Mouse (Mus musculus): ENCODE results near the gene Tmem63a. TPM values are rescaled to one million over a fixed set of nuclear protein-coding genes. Genes with fewer than 3 reads are reported as not detected.
A peak's percentile ranks its signal among the peaks of the same experiment; 100 is the strongest.

The Tmem63a gene
- polyA plus RNA-seq, 1 experiment from 2014 or later = 11.8 TPM

DNA sequence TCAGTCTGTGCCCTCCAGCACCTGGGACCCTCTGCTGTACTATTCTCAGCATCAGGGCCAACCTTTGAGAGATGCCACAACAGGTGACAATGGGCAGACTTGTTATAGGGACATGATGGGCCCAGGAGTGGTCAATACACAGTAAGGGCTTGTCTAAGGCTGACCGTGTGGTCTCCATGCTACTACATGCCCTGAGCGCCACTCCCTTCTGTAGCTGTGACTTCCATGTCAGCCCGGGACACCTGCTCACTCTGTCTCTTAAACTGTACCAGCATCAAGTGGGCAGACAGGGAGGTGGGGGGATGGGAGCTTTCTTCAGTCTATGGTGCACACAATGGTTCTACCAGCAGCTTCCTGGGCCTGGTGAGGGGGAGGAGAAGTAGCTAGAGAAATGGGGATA is 59.1 kb downstream of the Tmem63a start:
- WGBS = 89% methylated on average over 3 of the region's 3 CpGs
- Histone ChIP-seq H3K4me3 (ENCODE audit: low read length) (no peak overlapping the region), H3K27me3 (ENCODE audit: insufficient read depth, low read length) (no peaks in the 10 kb centered on the region), H3K4me2 (replicated peaks; ENCODE audit: low read depth, low read length) (no peak overlapping the region), H3K9ac (replicated peaks; ENCODE audit: low read length) (no peak overlapping the region), H3K27ac (ENCODE audit: low read length) (no peak overlapping the region), H3K4me1 (ENCODE audit: insufficient read depth, low read length) (peaks cover 21% of the 10 kb centered on the region), H3K36me3 (ENCODE audit: insufficient read depth, low read length) (no peaks in the 10 kb centered on the region), H3K9me3 (ENCODE audit: low read length) (no peaks in the 10 kb centered on the region)
- peak; percentile 26; the same call in 1 of the 2 replicates for ATAC-seq (ENCODE audit: low FRiP score, low TSS enrichment)

DNA sequence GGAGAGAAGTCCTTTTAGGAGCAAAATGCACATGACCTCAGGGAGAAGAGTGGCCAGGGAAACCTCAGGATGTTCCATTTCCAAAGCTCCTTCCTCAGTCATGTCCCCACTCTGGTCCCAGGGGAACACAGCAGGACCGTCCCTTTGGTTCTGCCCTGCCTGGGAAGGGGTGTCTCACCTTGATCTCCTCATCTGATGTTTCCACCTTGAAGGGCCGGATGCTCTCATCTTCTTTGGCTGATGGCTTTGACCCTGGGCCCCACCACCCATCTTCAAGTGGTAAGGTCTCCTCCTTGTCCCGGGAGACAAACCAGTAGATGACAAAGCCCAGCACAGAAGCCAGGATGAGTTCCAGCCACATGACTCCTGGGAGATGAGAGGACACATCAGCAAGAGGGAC is 59.5 kb downstream of the Tmem63a start:
- no peaks in the 10 kb centered on the region for H3K9me3 ChIP-seq (ENCODE audit: low read length)
- H3K4me2 ChIP-seq (replicated peaks; ENCODE audit: low read depth, low read length) = no peak overlapping the region
- no peaks in the 10 kb centered on the region for H3K36me3 ChIP-seq (ENCODE audit: insufficient read depth, low read length)
- H3K27ac ChIP-seq (ENCODE audit: low read length) = no peak overlapping the region
- ATAC-seq (ENCODE audit: low FRiP score, low TSS enrichment) = no peak
- H3K4me3 ChIP-seq (ENCODE audit: low read length) = no peak overlapping the region
- WGBS = 84% methylated on average over 3 of the region's 3 CpGs
- no peaks in the 10 kb centered on the region for H3K27me3 ChIP-seq (ENCODE audit: insufficient read depth, low read length)
- H3K4me1 ChIP-seq (ENCODE audit: insufficient read depth, low read length) = peaks cover 21% of the 10 kb centered on the region
- no peak overlapping the region for H3K9ac ChIP-seq (replicated peaks; ENCODE audit: low read length)

DNA sequence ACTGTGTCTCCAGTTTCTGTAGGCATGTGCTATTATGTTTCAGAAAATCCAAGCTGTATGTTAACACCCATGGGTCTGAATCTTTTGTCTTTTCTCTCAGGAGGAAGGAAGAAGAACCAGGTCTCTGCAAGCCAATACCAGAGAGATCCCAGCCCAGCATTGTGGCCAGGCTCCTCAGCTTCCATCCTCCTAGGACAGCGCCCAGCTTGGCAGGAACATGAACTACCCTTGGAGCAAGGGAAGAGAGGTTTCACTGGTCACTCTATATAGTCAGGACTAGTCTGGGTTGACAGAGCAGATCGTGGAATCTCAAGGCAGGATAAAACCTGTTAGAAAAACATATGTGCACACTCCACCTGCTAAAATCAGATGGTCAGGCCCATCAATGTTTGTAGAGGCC is 61.6 kb downstream of the Tmem63a start:
- no peaks in the 10 kb centered on the region for H3K36me3 ChIP-seq (ENCODE audit: insufficient read depth, low read length)
- H3K27ac ChIP-seq (ENCODE audit: low read length) = no peak overlapping the region
- no peak overlapping the region for H3K9ac ChIP-seq (replicated peaks; ENCODE audit: low read length)
- no peaks in the 10 kb centered on the region for H3K27me3 ChIP-seq (ENCODE audit: insufficient read depth, low read length)
- peaks cover 21% of the 10 kb centered on the region for H3K4me1 ChIP-seq (ENCODE audit: insufficient read depth, low read length)
- no peaks in the 10 kb centered on the region for H3K9me3 ChIP-seq (ENCODE audit: low read length)
- H3K4me2 ChIP-seq (replicated peaks; ENCODE audit: low read depth, low read length) = no peak overlapping the region
- ATAC-seq (ENCODE audit: low FRiP score, low TSS enrichment) = no peak
- H3K4me3 ChIP-seq (ENCODE audit: low read length) = no peak overlapping the region
- WGBS = 77% methylated on average over 2 of the region's 2 CpGs

DNA sequence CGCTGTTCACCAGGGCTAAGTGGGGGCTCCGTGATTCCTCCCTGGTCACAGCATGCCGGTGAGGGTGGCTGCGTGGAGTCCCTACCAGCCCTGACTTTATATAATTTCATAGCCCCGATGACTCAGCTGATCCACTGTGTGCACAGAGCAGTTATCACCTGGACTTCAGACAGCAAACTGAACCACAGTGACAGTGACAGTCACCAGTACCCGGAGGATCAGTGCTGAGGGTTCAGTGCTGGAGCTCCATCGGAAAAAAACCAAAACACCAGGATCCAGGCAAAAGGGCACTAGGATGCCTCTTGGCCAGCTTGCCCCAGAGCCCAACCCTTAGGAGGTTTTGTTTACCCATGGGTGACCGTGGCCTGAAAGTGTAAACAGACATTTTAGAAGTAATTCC is 63.2 kb downstream of the Tmem63a start:
- Histone ChIP-seq H3K36me3 (ENCODE audit: insufficient read depth, low read length) (no peaks in the 10 kb centered on the region), H3K4me1 (ENCODE audit: insufficient read depth, low read length) (peaks cover 14% of the 10 kb centered on the region), H3K9me3 (ENCODE audit: low read length) (no peaks in the 10 kb centered on the region), H3K4me2 (replicated peaks; ENCODE audit: low read depth, low read length) (no peak overlapping the region), H3K27ac (ENCODE audit: low read length) (no peak overlapping the region), H3K27me3 (ENCODE audit: insufficient read depth, low read length) (no peaks in the 10 kb centered on the region), H3K9ac (replicated peaks; ENCODE audit: low read length) (no peak overlapping the region), H3K4me3 (ENCODE audit: low read length) (no peak overlapping the region)
- no peak for ATAC-seq (ENCODE audit: low FRiP score, low TSS enrichment)
- 87% methylated on average over 8 of the region's 8 CpGs for WGBS

DNA sequence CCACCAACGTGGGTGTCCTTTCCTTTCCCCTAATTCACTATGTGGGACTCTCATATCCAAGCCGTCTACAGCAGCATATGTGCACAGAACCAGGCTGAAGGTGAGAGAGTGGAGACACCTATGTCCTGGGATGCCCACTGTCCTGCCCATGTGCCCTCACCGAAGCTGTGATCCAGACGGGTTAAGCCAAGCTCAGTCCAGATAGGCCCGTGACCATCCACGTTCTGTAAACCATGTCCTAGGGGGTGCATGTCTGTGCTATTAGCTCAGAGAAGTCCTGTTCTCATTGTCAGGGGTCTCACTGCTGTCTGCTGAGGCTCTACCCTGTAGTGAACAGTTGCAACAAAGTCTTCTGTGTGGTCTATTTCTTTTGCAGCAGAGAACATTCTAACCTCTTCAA is 65.7 kb downstream of the Tmem63a start:
- H3K36me3 ChIP-seq (ENCODE audit: insufficient read depth, low read length) = no peaks in the 10 kb centered on the region
- no peak overlapping the region for H3K4me2 ChIP-seq (replicated peaks; ENCODE audit: low read depth, low read length)
- no peaks in the 10 kb centered on the region for H3K27me3 ChIP-seq (ENCODE audit: insufficient read depth, low read length)
- no peak for ATAC-seq (ENCODE audit: low FRiP score, low TSS enrichment)
- H3K4me3 ChIP-seq (ENCODE audit: low read length) = no peak overlapping the region
- 88% methylated on average over 6 of the region's 6 CpGs for WGBS
- H3K9me3 ChIP-seq (ENCODE audit: low read length) = no peaks in the 10 kb centered on the region
- peaks cover 14% of the 10 kb centered on the region for H3K4me1 ChIP-seq (ENCODE audit: insufficient read depth, low read length)
- no peak overlapping the region for H3K9ac ChIP-seq (replicated peaks; ENCODE audit: low read length)
- no peak overlapping the region for H3K27ac ChIP-seq (ENCODE audit: low read length)

DNA sequence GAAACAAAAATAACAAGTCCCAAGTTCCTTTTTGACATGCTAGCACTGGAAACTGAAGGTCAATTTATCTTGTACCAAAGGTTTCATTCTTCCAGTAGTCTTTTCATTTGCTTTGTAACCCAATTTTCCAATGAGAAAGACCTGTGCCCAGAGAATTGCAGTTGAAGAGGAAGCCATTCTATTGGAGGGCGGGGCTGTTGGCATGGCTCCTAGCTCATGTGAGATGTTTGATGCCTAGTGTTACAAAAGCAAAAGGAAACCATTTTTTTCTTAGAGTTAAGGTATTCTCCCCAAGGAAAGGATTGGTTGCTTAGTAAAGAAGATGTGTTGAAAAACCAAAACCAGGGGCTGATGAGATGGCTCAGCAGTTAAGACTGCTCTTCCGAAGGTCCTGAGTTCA is 66.1 kb downstream of the Tmem63a start:
- peaks cover 14% of the 10 kb centered on the region for H3K4me1 ChIP-seq (ENCODE audit: insufficient read depth, low read length)
- H3K4me2 ChIP-seq (replicated peaks; ENCODE audit: low read depth, low read length) = no peak overlapping the region
- WGBS = 96% methylated on average over 2 of the region's 2 CpGs
- H3K27ac ChIP-seq (ENCODE audit: low read length) = no peak overlapping the region
- ATAC-seq (ENCODE audit: low FRiP score, low TSS enrichment) = no peak
- no peak overlapping the region for H3K9ac ChIP-seq (replicated peaks; ENCODE audit: low read length)
- H3K27me3 ChIP-seq (ENCODE audit: insufficient read depth, low read length) = no peaks in the 10 kb centered on the region
- H3K9me3 ChIP-seq (ENCODE audit: low read length) = no peaks in the 10 kb centered on the region
- no peaks in the 10 kb centered on the region for H3K36me3 ChIP-seq (ENCODE audit: insufficient read depth, low read length)
- H3K4me3 ChIP-seq (ENCODE audit: low read length) = no peak overlapping the region

DNA sequence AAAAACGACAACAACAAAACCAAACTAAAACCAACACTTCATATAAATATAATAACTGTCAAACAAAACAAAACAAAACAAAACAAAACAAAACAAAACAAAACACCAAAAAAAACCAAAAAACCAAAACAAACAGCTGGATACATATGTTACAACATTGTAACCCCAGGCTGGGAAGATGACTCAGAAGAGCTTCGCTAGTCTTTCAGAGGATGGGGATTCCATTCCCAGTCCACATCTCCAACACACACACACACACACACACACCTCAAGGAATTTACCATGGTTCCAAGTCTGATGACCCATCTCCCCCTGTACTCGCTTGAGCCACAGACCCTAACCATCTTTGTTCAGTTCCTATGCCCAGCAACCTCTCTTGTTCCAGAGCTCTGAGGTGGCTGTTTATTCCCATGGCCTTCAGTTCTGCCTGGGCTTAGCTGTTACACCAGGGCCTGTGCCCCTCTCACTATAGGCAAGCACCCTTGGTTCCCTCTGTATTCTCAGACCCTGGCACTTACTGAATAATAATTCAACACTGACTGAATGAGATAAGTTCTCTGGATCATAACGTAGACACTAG is 67.0 kb downstream of the Tmem63a start:
- no peaks in the 10 kb centered on the region for H3K27me3 ChIP-seq (ENCODE audit: insufficient read depth, low read length)
- no peak for ATAC-seq (ENCODE audit: low FRiP score, low TSS enrichment)
- no peak overlapping the region for H3K4me2 ChIP-seq (replicated peaks; ENCODE audit: low read depth, low read length)
- no peaks in the 10 kb centered on the region for H3K9me3 ChIP-seq (ENCODE audit: low read length)
- H3K27ac ChIP-seq (ENCODE audit: low read length) = no peak overlapping the region
- H3K36me3 ChIP-seq (ENCODE audit: insufficient read depth, low read length) = no peaks in the 10 kb centered on the region
- H3K4me1 ChIP-seq (ENCODE audit: insufficient read depth, low read length) = peaks cover 14% of the 10 kb centered on the region
- no peak overlapping the region for H3K4me3 ChIP-seq (ENCODE audit: low read length)
- 89% methylated on average over 4 of the region's 4 CpGs for WGBS
- no peak overlapping the region for H3K9ac ChIP-seq (replicated peaks; ENCODE audit: low read length)

DNA sequence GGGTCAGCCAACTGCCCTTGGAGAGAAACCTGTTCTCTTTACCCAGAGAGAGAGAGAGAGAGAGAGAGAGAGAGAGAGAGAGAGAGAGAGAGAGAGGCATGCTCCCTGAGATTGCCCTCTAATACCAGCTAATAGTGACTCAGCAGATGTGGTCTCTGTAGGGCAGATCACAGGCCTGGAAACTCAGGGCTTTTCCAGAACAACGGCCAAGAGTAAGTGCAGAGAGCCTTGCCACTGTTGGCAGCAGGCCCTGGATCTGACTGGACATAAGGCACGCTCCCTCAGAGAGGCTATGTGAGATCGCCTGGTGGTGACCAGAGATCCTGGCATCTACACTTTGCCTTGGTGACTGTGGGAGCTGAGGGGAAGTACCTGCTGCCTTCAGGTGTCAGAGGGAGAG is 67.6 kb downstream of the Tmem63a start:
- Histone ChIP-seq H3K4me3 (ENCODE audit: low read length) (no peak overlapping the region), H3K36me3 (ENCODE audit: insufficient read depth, low read length) (no peaks in the 10 kb centered on the region), H3K27me3 (ENCODE audit: insufficient read depth, low read length) (no peaks in the 10 kb centered on the region), H3K9me3 (ENCODE audit: low read length) (no peaks in the 10 kb centered on the region), H3K9ac (replicated peaks; ENCODE audit: low read length) (no peak overlapping the region), H3K4me2 (replicated peaks; ENCODE audit: low read depth, low read length) (no peak overlapping the region), H3K4me1 (ENCODE audit: insufficient read depth, low read length) (peaks cover 14% of the 10 kb centered on the region), H3K27ac (ENCODE audit: low read length) (no peak overlapping the region)
- 67% methylated on average over 3 of the region's 3 CpGs for WGBS
- peak; percentile 52; the same call in 1 of the 2 replicates for ATAC-seq (ENCODE audit: low FRiP score, low TSS enrichment)

DNA sequence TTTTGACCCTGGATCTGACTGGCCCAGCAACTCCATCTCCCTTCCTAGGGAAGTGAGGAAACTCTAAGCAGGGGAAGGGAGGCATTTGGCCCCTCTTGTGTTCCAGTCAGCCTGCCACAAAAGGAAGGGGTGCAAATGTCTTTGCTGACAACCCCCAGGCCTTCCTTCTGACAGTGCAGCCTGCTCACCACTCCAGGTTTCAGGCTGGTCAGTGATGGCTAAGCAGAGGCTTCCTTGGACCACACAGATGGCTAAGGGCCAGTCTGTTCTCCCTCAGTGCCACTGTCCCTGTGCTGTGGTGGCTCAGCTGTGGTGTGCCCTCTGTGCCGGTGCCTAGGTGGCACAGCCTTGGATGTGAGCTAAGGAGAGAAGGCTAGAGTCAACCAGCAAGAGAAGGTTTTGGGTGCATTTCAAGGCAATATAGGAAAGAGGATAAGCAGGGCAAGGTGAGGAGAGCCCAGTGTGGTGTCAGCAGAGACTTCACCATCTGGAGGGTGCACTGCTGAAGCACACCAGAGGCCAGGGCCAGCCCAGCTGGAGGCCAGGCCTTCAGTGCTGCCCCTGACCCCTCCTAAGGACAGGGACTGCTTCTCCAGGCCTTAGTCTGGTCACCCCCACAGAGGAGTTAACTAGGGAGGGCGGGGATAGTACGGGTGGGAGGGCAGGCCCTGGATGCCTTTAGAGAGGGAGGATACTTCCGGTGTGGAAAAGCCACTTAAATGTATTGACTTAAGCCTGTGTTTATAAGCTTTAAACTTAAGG is 68.2 kb downstream of the Tmem63a start:
- Histone ChIP-seq H3K9ac (replicated peaks; ENCODE audit: low read length) (no peak overlapping the region), H3K27ac (ENCODE audit: low read length) (peak overlapping the region; percentile 16), H3K4me3 (ENCODE audit: low read length) (no peak overlapping the region), H3K4me1 (ENCODE audit: insufficient read depth, low read length) (peaks cover 18% of the 10 kb centered on the region), H3K36me3 (ENCODE audit: insufficient read depth, low read length) (no peaks in the 10 kb centered on the region), H3K4me2 (replicated peaks; ENCODE audit: low read depth, low read length) (no peak overlapping the region), H3K27me3 (ENCODE audit: insufficient read depth, low read length) (no peaks in the 10 kb centered on the region), H3K9me3 (ENCODE audit: low read length) (no peaks in the 10 kb centered on the region)
- peak; percentile 78 for ATAC-seq (ENCODE audit: low FRiP score, low TSS enrichment)
- WGBS = 37% methylated on average over 4 of the region's 4 CpGs

DNA sequence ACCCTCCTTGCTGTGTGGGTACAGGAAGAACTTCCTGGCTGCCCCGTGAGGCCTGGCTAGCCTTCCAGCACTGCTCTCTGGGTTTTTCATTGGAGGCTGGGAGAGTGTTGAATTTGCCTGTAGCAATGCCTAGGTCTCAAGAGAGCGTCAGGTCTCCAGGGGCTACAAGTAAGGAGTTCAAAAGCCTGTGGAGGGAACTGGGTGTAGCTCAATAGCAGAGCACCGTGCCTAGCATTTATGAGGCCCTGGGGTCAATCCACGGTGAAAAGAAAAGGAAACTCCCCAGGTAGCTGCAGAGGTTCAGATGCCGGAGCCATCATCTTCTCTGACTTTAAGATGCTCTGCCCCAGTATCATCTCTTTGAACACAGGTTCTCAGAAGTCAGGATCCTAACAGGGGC is 69.5 kb downstream of the Tmem63a start:
- no peak overlapping the region for H3K27ac ChIP-seq (ENCODE audit: low read length)
- ATAC-seq (ENCODE audit: low FRiP score, low TSS enrichment) = no peak
- WGBS = 61% methylated on average over 5 of the region's 5 CpGs
- H3K9ac ChIP-seq (replicated peaks; ENCODE audit: low read length) = no peak overlapping the region
- no peaks in the 10 kb centered on the region for H3K9me3 ChIP-seq (ENCODE audit: low read length)
- no peak overlapping the region for H3K4me2 ChIP-seq (replicated peaks; ENCODE audit: low read depth, low read length)
- H3K4me1 ChIP-seq (ENCODE audit: insufficient read depth, low read length) = peaks cover 30% of the 10 kb centered on the region
- no peaks in the 10 kb centered on the region for H3K36me3 ChIP-seq (ENCODE audit: insufficient read depth, low read length)
- no peak overlapping the region for H3K4me3 ChIP-seq (ENCODE audit: low read length)
- no peaks in the 10 kb centered on the region for H3K27me3 ChIP-seq (ENCODE audit: insufficient read depth, low read length)

Data from kidney, embryonic 16.5 days (tissue).